Mouse (Mus musculus) brown adipose tissue, adult 24 weeks (tissue): Measurements from ENCODE around the gene Chrnb1. TPM values are rescaled to one million over a fixed set of nuclear protein-coding genes. Genes with fewer than 3 reads are reported as not detected.

Source experiments
- H3K27ac ChIP-seq: fragments of 200-500 bp; replicated peaks from 2 replicates; pipeline ENCODE4 v1.5.1; 2012; ENCODE audit warnings: low read depth, mild to moderate bottlenecking, low read length
- H3K4me1 ChIP-seq: fragments of 200-500 bp; 2 replicates; pipeline ENCODE4 v1.6.1; 2012; ENCODE audit warnings: low read length, mixed read lengths; ENCODE audit not compliant: control insufficient read depth, insufficient read depth, insufficient read length
- H3K4me3 ChIP-seq: fragments of 200-500 bp; 2 replicates; pipeline ENCODE4 v1.5.1; 2012; ENCODE audit warnings: low read depth, mild to moderate bottlenecking, low read length, moderate library complexity; ENCODE audit not compliant: insufficient read depth
- polyA plus RNA-seq: library from polyadenylated mRNA; stranded (reverse); fragments of >200 nt; gene quantifications from 2 replicates; pipeline ENCODE4 v1.2.4, GENCODE M21; 2012; ENCODE audit not compliant: missing spikeins, insufficient read depth, insufficient read length

Gene Chrnb1
- 1.7 and 2.4 TPM in 2 replicates for polyA plus RNA-seq

DNA sequence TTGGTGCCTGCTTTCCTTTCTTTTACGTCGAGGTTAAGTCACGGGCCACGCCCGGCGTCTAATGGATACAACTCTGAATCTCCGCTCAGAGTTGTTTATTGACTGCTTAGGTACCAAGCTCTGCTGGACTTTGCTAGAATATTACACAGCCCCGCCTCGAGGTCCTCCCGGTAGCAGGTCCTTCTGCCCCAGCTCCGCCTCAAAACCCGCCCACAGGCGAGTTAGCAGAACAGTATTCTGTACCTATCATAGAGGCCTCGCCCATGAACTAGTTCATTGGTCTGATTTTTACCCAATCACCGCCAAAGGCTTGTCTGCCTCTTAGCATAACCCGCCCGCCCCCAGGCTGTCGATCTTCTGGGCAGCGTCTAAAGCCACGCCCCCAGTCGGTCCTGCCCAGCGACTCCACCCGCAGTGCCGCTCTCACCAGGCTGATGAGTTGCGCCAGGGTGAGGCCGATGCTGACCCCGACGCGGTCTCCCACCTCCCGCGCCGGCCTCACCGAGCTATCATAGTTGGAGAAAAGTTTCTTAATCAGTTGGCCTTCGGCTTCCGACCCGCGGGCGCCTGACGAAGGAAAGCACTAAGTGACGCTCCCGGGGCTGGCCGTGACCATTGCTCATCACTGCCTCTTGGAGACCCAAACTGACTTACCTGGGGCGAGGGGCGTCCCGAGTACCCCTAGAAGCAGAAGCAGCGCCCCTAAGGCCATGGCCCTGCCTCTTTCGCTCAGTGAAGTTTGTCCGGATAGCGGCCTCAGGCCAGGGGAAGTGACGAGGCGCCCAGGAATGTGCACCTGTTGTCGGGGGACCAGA is at the start of gene Chrnb1:
Gene Chrnb1, minus strand, starts transcription at position 776 of the 815 bp plus-strand sequence.
- peak within 1 kb of the TSS; percentile 91 for H3K27ac ChIP-seq
- H3K4me1 ChIP-seq, result no peaks in the 10 kb centered on the region; the same call in 1 of the 2 replicates
- H3K4me3 ChIP-seq, result peak within 1 kb of the TSS; percentile 68

DNA sequence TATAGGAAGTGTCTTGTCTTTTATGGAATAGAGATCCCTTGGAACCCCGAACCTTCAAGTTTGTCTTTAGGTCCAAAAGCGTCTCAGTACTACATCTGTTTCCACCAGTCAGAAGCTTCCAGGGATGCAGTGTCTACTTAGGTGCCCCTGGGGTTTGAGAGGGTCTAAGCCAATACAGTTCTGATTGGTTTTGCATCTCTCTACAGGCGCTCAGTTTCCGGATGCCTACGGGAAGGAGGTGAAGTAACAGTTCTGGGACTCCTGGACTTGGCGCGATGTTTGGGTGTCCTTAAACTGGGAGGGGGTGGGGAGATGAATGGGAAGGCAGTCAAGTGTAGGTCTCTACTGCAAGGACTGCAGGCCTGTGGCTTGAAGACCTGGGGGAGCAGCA is 43.0 kb upstream of the Chrnb1 start:
- H3K27ac ChIP-seq, result peak overlapping the region; percentile 76
- H3K4me3 ChIP-seq, result peak overlapping the region; percentile 79
- H3K4me1 ChIP-seq, result no peaks in the 10 kb centered on the region

DNA sequence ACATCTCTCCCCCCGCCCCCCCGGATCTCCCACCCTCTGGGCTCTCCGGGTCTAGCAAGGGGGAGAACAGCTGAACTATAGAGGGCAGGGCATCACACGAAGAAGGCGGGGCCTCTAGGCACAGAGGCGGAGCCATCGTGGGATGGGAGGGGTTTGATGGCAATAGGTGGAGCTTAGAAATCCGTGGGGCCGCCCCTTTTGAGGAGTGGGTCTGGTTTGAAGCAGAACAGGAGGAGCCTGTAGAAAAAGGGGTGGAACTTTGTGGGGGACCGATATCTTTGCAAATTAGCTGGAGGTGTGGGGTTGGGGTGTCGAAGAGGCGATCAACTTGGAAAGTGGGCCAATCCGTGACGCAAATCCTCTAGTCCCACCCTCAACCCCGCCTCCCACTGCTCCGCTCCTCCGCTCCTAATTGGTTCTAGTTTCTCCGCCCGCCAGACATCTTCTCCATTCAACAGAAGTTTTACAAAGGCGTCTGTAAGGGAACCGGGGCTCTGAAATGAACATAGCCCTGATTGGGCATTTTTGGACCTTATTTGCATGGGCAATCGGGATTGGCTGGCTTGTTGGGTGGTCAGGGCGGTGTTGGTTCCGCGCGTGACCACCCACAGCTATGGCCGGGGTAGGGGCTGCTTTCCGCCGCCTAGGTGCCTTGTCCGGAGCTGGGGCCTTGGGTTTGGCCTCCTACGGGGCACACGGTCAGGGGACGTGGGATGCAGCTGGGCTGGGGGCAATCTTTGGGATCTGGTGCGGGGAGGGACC is 42.4 kb upstream of the Chrnb1 start, which contains the start of gene Tmem256:
Gene Tmem256, plus strand, starts transcription at position 563 of the 762 bp plus-strand sequence.
- H3K4me3 ChIP-seq, result peak within 1 kb of the TSS; percentile 79
- no peaks in the 10 kb centered on the region for H3K4me1 ChIP-seq
- peak within 1 kb of the TSS; percentile 76 for H3K27ac ChIP-seq

DNA sequence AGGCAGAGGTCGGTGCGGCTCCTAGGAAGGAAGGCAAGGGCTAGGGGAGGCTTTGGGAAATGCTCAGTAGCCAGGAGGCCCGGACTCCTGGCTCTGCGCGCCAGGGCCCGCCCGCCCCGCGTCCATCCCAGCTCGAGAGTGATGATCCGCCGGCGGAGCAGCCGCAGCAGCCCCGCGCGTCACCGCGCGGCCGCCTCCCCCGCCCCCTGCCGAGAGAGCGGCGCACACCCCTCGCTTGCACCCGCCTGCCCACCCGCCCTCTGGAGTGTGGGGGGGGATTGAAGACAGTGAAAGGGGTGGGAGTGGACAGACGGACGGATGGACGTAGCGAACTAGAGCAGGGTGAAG is 41.8 kb upstream of the Chrnb1 start, which contains the start of gene Nlgn2:
Gene Nlgn2, minus strand, starts transcription at position 181 of the 348 bp plus-strand sequence.
- Histone ChIP-seq H3K27ac (peak within 1 kb of the TSS; percentile 76), H3K4me1 (no peaks in the 10 kb centered on the region), H3K4me3 (peak within 1 kb of the TSS; percentile 79)

DNA sequence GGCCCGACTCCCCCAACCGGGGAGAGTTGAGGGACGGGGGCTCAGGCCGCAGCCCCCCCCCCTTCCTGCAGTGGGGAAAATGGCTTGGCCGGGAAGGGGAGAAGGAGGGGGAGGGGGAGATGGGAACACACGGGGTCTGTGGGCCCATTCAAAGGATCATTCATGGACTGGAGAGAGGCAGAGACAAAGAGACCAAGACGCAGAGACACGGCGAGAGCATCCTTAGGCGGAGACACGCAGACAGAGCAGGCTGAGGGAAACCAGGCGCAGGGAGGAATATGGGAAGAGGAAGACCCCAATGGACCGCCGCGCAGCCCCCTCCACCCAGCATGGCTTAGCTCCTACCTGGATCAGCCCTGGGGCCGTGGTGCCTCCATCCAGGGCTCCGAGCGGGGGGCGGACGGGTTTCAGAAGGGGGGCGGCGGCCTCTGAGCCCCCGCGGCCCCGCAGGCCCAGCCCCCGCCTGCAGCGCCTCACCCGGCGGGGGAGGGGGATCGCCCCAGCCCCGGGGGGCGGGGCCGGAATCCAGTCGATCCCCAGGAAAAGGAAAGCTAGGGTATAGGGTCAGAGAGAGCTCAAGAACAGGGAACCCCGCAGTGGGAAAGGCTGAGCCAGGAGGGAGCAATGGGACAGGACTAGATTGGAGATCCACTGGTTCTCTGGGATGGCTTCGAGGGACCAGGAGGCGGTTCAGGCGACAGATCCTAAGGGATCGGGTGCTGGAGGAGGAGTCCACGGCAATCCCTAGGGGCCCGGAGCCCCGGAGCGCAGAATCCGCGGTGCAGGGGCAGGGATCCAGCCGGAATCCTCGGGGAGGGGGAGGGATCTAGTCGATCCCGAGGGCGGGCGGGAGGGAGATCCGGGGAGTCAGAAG is 41.2 kb upstream of the Chrnb1 start:
- Histone ChIP-seq H3K4me1 (no peaks in the 10 kb centered on the region), H3K4me3 (peak overlapping the region; percentile 64), H3K27ac (no peak overlapping the region)

DNA sequence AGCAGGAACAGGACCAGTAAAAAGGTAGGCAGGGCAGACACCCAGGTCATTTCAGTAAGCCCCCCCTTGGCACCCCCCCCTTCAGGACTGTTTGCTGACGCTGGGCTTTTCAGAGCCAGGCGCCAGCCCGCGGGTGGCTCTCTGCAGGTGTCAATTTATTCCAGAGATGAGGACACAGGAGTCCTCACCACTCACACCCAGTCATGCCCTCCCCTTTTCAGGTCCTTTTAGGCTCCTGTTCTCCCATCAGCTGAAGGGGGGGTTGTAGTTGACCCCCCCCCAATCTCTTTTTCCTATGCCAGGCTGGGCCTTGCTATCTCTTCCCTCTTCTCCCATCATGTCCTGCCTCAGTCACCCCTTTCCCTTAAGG is 40.2 kb upstream of the Chrnb1 start:
- H3K27ac ChIP-seq, result no peak overlapping the region
- H3K4me1 ChIP-seq, result no peaks in the 10 kb centered on the region
- no peak overlapping the region for H3K4me3 ChIP-seq

DNA sequence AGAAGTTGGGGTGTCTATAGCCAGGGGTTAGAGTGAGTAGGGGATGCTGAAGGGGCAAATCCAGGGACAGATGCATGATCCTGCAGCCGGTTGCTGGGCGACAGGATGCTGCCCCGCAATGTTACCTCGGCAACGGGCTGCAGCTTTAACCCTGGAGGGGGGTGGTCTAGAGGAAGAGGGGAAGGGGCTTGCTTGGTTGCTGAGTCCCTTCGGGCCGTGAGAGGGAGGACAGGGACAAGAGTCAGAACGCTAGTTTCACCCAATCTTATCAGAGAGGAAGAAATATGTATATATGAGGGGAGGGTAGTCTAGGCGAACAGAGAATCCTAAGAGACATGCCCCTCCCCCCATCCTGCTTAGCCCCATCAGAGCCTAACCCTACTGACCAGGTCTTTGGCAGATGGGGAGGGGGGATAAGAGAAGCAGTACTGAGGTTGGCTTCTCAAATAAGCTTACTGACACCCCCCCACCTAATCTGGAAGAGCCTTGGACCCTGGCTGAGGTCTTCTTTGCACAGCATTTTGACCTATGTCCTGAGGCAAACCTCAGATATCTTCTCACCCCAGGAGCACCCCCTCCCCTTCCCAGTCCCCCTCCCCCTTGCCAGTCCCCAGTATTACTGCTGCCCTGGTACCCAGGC is 39.7 kb upstream of the Chrnb1 start:
- no peak overlapping the region for H3K4me3 ChIP-seq
- H3K4me1 ChIP-seq, result no peaks in the 10 kb centered on the region
- no peak overlapping the region for H3K27ac ChIP-seq

DNA sequence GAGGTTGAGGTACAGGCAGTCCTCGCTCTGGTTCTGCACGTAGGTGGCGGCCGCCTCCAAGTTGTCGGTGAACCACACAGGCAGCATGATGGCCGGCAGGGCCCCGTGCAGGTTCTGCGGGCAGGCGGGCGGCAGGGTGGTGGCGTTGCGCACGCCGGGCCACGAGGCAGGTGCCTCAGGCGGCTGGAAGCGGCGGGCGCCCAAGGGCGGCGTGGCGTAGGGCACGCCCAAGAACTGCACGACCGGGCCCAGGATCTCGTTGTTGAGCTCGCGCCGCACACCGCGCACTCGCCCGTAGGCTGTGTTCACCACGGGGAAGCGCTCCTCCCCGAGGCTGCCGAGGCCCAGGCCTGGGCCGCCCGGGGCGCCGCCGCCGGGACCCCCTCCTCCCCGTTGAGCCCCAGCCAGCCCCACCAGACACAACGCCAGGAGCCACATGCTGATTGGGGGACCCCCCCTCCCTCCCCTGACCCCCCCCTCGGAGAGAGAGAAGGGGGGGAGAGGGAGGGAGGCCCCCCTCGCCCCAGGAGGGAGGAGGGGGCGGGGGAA is 38.3 kb upstream of the Chrnb1 start:
- Histone ChIP-seq H3K4me3 (no peak overlapping the region), H3K4me1 (no peaks in the 10 kb centered on the region), H3K27ac (no peak overlapping the region)

DNA sequence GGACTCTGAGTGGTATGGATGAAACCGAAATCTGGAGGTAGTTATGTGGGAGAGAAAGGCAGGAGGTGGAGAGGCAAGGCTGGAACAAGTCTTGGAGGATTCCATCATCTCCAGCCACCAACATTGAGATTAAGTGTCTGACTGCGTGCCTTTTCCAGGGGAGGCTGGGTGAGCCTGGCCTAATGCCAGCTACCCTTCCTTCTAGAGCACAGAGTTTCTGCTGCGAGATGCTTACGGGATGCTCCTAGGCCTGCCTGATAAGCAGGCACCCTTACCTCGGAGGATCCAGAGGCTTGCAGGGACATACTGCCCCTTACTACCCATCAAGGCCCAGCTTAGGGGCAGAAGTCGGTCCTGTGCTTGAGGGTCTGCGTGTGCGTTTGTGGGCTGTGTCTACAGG is 37.8 kb upstream of the Chrnb1 start:
- no peak overlapping the region for H3K27ac ChIP-seq
- H3K4me3 ChIP-seq, result no peak overlapping the region

DNA sequence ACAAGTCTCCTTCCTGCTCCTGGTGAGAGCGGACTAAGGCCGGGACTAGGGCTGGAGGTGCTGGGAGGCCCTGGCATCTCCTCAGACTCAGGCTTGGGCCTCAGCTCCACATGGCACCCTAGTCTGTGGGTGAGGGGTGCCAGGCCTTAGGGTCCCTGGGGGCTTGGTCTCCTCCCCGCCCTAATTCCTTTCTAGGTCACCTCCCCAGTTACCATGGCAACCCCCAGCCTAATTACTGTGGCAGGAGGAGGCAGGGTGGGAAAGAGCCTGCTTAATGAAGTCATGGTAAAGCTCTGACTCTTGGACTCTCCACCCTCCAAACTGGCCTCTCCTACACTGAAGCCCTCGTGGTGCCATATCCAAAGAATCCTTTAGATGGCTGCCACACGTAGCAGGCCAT is 33.1 kb upstream of the Chrnb1 start:
- Histone ChIP-seq H3K27ac (no peak overlapping the region), H3K4me1 (no peaks in the 10 kb centered on the region), H3K4me3 (no peak overlapping the region)

More for the DNA sequence above, 37.8 kb upstream of the Chrnb1 start:
- no peaks in the 10 kb centered on the region for H3K4me1 ChIP-seq

DNA sequence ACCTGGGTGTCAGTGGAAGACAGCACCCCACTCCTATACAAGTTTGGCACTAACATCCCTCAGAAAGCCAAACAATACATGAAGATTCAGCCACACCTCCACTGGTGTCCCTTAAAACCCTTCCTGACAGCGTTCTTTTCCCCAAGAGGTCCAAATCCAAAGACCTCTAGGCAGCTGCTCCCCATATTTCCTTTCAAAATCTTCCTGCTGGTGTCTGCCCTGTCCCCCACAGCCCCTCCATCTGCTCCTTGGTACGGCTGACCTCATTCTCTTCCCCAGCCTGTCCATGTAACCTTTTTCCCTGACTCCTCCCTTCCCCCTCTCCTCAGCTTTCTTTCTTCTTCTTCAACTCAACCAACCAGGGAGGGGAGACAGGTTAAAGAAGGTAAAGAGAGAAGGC is 27.7 kb upstream of the Chrnb1 start:
- Histone ChIP-seq H3K4me1 (no peaks in the 10 kb centered on the region), H3K4me3 (no peak overlapping the region), H3K27ac (no peak overlapping the region)

DNA sequence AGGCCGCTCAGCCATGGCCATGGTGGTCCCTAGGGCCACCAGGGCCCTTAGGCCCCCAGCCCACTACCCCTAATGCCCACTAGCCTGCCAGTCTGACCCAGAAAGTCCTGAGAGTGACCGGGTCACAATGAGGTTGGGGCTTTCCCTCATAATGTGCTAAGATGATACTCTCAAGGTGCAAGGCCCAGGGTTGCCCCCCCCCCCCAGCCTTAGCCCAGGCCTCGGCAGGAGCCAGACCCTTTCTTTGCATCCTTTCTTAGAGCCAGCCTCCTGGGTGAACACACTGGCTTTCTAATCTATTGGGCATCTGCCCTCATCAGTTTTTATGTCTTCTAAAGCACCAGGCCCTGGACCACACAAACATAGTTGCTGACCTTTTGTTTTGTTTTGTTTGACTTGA is 26.3 kb upstream of the Chrnb1 start, which contains the start of gene Spem1:
Gene Spem1, minus strand, starts transcription at position 101 of the 400 bp plus-strand sequence.
- Histone ChIP-seq H3K4me3 (no peak within 1 kb of the TSS), H3K4me1 (no peaks in the 10 kb centered on the region), H3K27ac (no peak within 1 kb of the TSS)

DNA sequence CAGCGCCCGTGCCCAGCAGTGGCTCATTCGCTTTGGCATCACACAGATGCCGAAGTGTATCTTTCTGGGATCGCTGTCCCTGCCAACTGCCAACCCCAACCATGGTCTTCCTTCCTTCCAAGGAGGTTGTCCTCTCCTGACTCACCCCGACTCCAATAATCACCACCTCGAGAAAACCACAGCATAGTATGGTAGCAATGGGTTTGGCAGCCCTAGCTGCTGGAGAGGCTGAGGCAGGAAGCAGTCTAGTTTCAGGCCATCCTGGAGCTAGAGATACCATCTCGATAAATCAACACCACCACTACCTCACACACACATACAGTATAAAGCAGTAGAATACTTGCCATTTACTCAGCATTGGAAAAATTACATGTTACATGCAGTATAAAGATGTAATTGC is 23.1 kb upstream of the Chrnb1 start:
- no peak overlapping the region for H3K4me3 ChIP-seq
- H3K27ac ChIP-seq, result no peak overlapping the region
- H3K4me1 ChIP-seq, result no peaks in the 10 kb centered on the region

DNA sequence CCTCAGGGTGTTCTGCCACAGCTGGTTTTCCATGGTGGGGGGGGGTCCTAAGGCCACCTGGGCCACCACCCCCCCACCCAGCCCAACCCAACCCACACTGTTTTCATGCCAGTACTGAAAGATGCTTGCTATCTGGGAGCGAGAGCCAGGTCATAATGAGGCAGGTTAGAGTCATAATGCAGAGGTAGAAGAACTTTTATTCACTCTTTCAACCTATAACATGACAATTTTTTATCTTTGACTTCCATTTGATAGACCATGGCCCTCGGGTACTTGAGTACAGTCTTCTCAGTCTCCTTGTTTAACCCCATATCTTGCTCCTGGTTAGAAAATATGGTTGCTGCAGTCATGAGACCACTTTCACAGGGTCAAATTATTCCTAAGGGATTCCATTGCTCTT is 22.6 kb upstream of the Chrnb1 start, which contains the start of gene Spem2:
Gene Spem2, minus strand, starts transcription at position 101 of the 400 bp plus-strand sequence.
- Histone ChIP-seq H3K27ac (no peak within 1 kb of the TSS), H3K4me3 (no peak within 1 kb of the TSS), H3K4me1 (no peaks in the 10 kb centered on the region)
